Mouse (Mus musculus) ovary, adult 10 weeks (tissue): Measurements from ENCODE around the gene Igfl3. TPM values are rescaled to one million over a fixed set of nuclear protein-coding genes. Genes with fewer than 3 reads are reported as not detected.

Experiments used
- polyA plus RNA-seq: library from polyadenylated mRNA; stranded (reverse); fragments of 350-450 nt; fragmentation: Illumina TruSeq; extraction: RNeasy Lipid Tissue Mini Kit (QIAGEN cat#74804); gene quantifications from one replicate; pipeline ENCODE4 v1.2.3, GENCODE M21; 2014

Igfl3 gene
- polyA plus RNA-seq = not detected

DNA sequence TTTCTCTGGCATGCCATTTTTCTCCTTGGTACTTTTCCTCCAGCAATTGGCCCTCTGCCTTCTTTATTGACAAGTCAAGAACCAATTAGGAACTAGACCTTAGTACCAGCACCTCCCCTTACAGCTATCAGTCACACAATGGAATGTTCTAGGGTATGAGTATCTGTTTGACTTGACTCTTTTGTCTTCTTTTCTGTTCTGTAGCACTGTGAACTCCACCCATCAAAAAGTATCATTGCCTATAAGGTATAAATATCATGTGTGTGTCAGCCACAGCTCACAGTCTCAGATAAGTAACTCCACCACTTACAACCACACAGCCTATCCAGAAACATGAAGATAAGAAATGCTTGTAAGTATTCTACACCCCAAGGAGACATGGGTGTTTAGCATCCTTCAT is at the start of gene Igfl3:
Gene Igfl3 (plus strand): TSS at position 301 of the 400 bp plus-strand sequence.

Other genes with a start within 250 kb of the Igfl3 start
- gene Ceacam11, start 204.4 kb upstream of the Igfl3 start, polyA plus RNA-seq = not detected
- gene Ceacam13, start 166.6 kb upstream of the Igfl3 start, polyA plus RNA-seq = not detected
- gene Ceacam12, start 110.6 kb upstream of the Igfl3 start, polyA plus RNA-seq = not detected
- gene Mill1, start 68.9 kb downstream of the Igfl3 start, polyA plus RNA-seq = not detected
- not detected for gene Psg18, start 178.5 kb downstream of the Igfl3 start, polyA plus RNA-seq